Mouse (Mus musculus): ENCODE data around the gene Adamts4.
"Not testable (repeated sequence)": the region's sequence is repeated elsewhere in the genome, so short reads cannot be mapped to it uniquely, and the experiment has no call there.

The Adamts4 gene

DNA sequence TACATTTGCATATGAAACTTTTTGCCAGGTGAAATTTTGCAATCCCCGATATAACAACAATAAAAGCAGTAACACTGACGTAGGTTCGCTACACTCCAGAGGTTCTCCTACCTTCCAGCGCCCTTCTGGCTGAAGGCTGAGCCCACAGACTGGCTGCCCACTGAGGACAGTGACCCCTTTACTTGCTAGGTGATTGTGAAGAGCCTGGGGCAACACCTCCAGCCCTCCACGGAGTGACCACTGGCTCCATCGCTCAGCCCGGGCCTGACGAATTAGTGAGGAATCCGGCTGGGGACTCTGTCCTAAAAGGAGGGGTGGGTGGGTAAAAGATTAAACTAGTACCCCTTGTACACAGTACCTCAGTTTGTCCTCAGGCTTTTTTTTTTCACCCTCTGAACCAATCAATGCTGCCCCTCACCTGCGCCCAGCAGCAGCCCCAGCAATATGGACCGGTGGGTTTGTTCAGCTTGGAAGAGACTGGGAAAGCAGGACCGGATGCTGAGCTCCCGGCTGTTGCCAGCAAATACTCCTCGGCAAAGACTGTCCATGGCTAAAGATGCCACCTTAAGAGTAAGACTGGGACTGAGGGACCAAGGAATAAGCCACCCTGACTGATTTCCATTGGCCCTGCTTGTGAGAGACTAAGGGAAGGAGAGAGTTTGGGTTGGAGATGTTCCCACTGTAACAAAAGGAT, 28.9 kb downstream of the Adamts4 start:
- peak; percentile 87 for DNase-seq

- DNase-seq, result no peak
These were observed 29.5 kb downstream of the Adamts4 start for GRCm38 (mm10) chr1:171279721-171280120.

GRCm38 (mm10) chr1:171280250-171280915, 30.2 kb downstream of the Adamts4 start:
- peak; percentile 92 for DNase-seq

DNA sequence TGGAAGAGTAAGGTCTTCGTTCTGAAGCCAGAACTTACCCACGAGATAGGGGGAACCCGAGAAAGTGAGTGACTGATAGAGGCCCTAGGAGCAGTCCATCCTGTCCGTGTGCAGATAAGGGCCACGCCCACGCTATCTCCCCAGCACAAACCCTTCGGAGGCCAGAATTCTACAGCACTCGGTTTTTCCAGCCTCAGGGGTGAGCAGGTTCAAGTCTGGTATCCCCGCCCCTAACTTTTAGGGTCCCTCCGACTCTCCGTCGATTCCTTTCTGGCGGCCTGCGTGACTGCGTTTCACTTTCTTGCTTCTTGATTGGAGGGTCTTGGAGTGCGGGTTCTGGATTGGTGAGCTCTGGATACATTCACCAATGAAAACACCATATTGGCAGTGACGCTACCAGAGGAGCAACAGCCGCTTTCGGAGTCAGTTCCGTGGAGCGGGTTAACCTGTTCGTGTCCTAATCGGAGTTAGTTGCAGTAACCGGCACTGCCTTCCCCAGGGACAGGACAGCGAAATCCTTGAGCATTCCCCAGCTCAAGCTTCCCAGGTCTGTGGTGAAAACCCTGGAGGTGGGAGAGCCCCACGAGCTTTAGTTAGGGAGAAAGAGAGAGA, 30.8 kb downstream of the Adamts4 start, which contains the start of gene Ppox:
Ppox (minus strand) TSS at position 271 of the 612 bp plus-strand sequence.
- peak; percentile 100 for DNase-seq

- DNase-seq, result no peak
These were observed 31.3 kb downstream of the Adamts4 start for GRCm38 (mm10) chr1:171281528-171281923.

DNA sequence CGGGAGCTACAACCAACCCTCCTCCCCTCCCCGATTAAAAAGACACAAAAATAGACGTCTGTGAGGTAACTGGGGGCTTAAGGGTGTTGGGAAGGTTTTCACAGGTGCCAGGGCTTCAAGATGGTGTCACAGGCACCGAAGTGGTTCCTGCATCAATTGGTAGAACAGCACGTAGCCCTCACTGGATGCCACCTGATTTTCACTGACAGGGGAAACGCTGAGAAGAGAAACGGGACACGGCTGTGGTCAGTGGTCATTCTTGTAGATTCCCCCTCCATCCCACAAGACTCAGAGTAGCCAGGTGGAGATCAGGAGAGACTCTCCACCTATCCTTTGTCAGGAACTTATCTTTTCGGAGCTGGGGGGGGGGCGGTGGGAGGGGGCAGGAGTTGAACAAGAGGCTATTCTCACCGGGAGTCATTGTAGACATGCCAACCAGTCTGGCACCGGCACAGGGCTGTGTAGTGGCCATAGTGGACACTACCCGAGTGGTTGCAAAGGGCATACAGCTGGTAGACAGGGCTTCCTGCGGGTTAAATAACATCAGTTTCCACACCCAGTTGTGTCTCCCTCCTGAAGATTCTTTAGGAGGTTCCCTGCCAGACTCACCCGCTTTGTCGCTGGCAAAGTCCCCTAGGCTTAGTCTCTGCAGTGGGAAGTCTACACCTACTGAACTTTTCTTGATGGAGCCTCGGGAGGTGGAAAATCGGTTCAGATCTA, 32.0 kb downstream of the Adamts4 start:
- peak; percentile 93 for DNase-seq

GRCm38 (mm10) chr1:171283188-171284160, 33.3 kb downstream of the Adamts4 start:
- peak; percentile 91 for DNase-seq

- DNase-seq, result peak; percentile 88
These were observed 34.3 kb downstream of the Adamts4 start for GRCm38 (mm10) chr1:171284491-171284890.

GRCm38 (mm10) chr1:171285096-171285892, 35.1 kb downstream of the Adamts4 start:
- peak; percentile 91 for DNase-seq

DNA sequence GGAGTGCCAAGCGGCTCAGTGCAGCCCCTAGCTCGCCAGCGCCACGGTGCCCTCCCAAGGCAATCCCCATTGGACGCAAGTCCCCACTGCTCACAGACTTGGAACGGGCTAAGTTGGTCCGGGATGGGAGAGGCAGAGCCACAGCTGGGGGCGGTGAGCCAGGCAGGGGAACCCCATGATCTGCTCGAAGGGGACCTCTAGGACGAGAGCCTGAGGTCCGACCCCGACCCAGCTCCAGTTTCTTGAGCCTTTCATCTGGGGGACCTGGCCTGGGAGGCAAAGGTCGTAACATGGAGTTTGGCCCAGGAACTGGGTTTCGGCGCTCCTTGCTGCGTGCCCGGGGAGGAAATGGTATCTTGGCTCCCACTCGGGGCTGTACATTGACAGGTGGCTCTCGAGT, 36.3 kb downstream of the Adamts4 start:
- peak; percentile 96 for DNase-seq

DNA sequence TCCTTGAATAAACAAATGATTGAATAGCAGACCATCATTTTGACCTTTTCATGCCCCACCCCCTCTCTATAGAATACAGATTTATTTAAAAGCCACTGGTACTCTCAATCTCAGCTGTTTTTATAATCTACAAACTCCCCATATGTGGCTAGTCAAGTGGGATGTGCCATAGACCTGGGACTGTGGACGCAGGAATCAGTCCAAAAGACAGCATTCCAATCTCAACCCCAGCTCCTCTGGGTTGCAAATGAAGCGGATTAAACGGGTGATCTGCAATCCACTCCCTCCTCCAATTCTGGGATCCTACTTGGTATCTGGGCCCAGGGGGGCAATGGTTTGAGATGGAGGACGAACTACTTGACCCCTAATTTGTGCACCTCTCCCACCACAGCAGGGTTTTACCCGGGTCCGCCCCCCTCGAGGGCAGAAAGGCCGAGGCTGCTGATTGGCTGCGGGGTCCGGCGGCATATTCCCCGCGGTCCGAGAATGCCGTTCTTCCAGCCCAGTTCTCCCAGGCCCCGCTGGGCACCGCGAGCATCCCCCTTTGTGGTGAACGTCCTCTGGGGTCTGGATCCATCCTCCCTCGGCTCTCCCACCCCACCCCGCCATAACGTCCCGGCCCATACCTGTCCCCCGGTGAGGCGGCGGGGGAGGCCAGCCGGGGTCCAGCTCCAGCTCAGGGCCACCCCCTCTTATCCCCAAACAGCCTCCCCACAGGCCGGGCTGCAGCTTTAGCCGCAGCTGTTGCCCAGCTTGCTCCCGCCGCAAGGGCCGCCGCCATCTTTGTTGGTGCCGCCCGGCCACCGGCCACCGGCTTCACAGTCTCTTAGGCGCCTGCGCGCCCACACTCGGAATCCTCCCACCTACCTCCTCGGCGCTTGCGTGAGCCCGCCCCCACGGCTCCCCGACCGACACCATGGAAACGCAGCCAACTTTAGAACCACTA, 37.2 kb downstream of the Adamts4 start, which contains the start of gene Usp21:
Usp21 (minus strand) TSS at position 856 of the 946 bp plus-strand sequence.
- DNase-seq, result peak; percentile 100

GRCm38 (mm10) chr1:171288328-171288727, 38.1 kb downstream of the Adamts4 start:
- peak; percentile 91 for DNase-seq

- DNase-seq, result no peak
These were observed 43.1 kb downstream of the Adamts4 start for GRCm38 (mm10) chr1:171293351-171293750.

GRCm38 (mm10) chr1:171293906-171294297, 43.7 kb downstream of the Adamts4 start:
- DNase-seq, result no peak

- peak; percentile 99 for DNase-seq
These were observed 44.3 kb downstream of the Adamts4 start, which contains the start of gene Ufc1 for GRCm38 (mm10) chr1:171294298-171295062. Ufc1 (minus strand) TSS chr1:171295024.

DNA sequence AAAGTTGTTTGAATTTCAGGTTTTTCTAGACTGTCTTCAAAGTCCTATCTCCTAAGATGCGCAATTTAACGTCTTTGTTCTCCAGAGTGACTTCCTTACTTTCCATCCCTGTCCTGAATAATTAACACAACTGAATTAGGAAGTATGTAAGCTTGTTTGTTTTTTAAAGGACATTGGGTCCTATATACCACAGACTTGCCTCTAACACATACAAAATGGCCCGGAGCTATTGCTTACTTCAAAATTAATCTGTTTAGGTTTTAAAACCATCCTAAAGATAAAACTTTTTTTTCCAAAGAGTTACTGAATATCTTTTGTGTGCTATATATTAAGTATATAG, 44.8 kb downstream of the Adamts4 start:
- DNase-seq, result no peak

DNA sequence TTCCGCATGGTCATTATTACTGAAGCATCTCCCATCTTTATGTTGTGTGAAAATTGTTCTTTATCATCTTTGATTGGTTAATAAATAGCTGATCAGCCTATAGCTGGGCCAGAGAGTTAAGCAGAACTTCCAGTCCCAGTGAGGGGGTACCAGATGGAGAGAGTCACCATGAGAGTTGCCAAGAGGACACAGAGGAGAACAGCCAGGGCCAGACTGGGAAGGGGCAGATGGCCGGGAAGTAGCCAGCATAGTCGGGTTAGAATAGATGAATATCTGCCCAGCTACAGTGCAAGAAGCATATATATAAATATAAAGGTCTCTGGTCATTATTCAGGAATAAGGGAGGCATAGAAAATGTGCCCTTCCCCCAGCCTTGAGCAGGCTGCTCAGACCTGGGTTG, 48.0 kb downstream of the Adamts4 start:
- DNase-seq, result no peak

DNA sequence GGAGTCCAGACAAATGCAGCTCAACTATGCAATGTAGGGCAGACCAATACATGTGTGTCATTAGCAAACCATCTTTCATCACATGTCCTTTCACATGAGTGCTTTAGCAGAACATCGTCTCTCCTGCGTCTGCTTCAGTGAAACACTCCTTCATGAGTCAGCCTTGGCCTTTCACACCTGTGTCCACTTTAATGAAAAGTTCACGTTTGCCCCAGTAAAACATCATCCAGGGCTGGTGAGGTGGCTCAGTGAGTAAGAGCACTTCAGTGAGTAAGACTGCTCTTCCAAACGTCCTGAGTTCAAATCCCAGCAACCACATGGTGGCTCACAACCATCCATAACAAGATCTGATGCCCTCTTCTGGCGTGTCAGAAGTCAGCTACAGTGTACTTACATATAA, 55.9 kb downstream of the Adamts4 start:
- not testable (repeated sequence) for DNase-seq

DNA sequence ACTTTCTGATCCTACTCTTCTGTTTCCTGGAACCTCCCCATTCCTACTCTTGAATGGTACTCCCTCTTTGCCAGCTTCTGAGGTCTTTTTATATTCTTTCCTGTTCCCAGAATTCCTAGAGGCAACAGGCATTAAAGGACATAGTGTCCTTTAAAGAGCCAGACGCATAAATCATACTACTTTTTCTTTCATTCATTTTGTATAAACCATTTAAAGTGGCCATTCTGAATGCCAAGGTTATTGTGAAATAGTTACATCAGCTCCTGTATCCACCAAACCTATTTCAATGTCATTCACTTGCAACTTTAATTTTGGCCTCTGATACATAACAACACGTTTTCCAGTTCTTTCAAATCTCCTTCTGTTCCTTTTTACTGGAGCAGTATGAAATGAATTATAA, 59.1 kb downstream of the Adamts4 start:
- DNase-seq, result no peak
